Mouse (Mus musculus): ENCODE results near the gene Urm1.
A peak's percentile ranks its signal among the peaks of the same experiment; 100 is the strongest.
"Not testable (repeated sequence)": the region's sequence is repeated elsewhere in the genome, so short reads cannot be mapped to it uniquely, and the experiment has no call there.

Urm1 gene

GRCm38 (mm10) chr2:29865125-29865524 lies 45.2 kb downstream of the Urm1 start:
- no peak for DNase-seq (ENCODE audit: low spot score)

GRCm38 (mm10) chr2:29868949-29869645 lies 49.2 kb downstream of the Urm1 start, which contains the start of gene Cercam:
Cercam (plus strand) TSS chr2:29869164.
- DNase-seq (ENCODE audit: low spot score) = peak; percentile 87

DNA sequence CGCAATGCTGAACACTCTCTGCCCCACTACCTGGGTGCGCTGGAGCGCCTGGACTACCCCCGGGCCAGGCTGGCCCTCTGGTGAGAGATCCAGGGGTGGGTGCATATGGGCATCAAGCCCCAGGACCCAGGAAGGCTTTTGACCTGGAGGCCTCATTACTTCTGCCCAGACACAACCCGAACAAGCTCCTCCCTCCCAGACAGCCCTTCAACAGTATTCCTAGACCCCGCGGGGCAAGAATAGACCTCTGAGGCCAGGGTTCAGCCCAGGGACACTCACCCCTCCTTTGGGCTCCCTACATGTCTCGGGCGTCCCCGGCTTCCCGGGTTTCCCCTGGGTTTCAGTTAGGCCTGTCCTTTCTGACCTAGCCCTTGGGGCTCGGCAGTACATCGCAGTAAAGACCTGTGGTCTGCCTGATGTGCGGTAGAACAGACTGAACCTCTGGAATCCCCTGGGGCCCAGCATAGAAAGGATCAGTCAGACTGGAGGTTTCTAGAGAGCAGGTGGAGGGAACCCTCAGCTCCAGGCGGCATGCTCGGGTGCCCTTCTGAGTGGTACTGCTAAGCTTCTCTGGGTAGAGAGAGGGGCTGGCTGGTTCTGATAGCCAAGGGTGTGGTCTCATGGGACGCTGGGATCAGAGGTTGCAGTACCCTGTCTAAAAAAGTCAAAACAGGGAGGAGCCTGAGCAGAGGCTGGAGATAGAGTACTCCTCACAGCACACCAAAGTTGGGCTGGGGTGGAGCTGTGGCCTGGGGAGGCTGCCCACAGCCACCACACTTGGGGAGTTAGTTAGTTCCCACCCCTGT lies 50.0 kb downstream of the Urm1 start:
- peak; percentile 42 for DNase-seq (ENCODE audit: low spot score)

GRCm38 (mm10) chr2:29872581-29873295 lies 52.9 kb downstream of the Urm1 start:
- DNase-seq (ENCODE audit: low spot score) = no peak

DNA sequence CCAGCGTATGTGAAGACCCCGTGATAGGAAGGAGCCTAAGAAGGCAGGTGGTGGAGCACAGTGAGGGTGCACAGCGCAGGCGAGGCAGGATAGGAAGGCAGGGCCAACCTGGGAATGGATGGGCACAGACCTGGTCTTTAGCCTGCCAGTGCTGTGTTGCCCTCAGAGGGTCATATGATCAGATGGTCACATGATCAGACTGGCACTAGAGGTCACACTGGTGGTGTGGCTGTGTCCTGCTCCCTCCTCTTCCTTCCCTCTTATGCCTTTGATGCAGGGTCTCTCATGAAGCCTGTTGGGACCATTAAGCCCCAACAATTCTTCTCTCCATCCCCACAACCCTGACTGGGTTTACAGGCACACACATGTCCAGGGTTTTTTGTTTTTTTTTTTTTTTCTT lies 53.9 kb downstream of the Urm1 start:
- no peak for DNase-seq (ENCODE audit: low spot score)

- DNase-seq (ENCODE audit: low spot score) = no peak
Observed at GRCm38 (mm10) chr2:29878061-29878460, 58.2 kb downstream of the Urm1 start.

GRCm38 (mm10) chr2:29879191-29879590 lies 59.3 kb downstream of the Urm1 start:
- no peak for DNase-seq (ENCODE audit: low spot score)

DNA sequence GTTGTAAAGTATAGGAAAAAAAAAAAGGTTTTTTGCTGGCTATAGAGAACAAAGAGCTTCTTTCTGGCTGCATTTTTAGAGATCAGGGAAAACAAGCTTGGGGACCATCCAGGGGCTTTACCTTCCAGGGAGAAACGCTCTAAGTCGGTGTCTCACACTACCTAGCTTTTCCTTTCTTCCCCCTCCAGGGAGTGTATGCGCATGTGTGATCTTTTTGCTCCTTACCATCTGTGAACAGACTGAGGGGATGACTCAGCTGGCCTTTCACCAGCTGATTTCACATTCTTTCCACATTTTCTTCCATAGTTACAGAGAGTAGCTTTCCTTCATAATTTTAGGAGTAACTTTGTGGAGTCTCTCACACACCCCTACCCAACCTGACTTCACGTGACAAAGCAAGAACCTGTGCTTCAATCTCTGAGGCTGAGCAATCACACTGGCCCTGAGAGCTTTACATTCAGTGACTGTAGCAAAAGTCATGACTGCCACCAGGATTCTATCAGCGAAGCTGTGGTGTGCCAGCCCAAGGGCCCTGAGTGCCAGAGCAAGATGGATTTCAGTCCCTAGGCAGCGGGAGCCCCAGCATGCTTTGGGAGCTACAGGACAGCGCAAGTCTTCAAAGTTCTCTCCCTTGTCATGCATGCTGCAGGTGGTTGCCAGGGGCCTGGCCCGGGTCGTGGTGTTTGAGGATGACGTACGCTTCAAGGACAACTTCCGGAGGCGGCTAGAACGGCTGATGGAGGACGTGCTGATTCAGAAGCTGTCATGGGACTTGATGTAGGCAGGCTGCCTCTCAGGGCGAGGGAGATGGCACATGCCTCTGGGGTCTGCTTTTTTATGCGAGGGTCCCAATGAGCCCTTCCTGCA lies 60.3 kb downstream of the Urm1 start:
- no peak for DNase-seq (ENCODE audit: low spot score)

DNA sequence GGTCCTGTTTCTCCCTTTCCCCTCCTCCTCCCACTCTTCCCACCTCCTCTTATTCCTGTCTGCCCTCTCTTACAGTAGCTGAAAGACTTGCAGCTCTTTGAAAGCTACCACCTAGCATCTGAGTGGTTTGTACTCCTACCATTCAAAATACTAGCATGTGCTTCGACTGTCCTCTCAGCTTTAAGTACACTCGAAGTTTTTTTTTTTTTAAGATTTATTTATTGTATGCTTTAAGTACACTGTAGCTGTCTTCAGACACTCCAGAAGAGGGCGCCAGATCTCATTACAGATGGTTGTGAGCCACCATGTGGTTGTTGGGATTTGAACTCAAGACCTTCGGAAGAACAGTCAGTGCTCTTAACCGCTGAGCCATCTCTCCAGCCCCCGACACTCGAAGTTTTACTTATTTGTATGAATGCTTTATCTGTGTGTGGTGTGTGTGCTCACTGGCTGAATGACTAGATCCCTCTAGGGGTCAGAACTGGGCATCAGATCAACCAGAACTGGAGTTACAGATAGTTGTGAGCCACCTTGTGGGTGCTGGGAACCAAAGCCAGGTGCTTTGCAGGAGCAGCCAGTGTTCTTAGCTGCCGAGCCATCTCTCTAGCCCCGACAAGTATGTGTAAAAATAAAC lies 66.9 kb downstream of the Urm1 start:
- DNase-seq (ENCODE audit: low spot score) = not testable (repeated sequence)

DNA sequence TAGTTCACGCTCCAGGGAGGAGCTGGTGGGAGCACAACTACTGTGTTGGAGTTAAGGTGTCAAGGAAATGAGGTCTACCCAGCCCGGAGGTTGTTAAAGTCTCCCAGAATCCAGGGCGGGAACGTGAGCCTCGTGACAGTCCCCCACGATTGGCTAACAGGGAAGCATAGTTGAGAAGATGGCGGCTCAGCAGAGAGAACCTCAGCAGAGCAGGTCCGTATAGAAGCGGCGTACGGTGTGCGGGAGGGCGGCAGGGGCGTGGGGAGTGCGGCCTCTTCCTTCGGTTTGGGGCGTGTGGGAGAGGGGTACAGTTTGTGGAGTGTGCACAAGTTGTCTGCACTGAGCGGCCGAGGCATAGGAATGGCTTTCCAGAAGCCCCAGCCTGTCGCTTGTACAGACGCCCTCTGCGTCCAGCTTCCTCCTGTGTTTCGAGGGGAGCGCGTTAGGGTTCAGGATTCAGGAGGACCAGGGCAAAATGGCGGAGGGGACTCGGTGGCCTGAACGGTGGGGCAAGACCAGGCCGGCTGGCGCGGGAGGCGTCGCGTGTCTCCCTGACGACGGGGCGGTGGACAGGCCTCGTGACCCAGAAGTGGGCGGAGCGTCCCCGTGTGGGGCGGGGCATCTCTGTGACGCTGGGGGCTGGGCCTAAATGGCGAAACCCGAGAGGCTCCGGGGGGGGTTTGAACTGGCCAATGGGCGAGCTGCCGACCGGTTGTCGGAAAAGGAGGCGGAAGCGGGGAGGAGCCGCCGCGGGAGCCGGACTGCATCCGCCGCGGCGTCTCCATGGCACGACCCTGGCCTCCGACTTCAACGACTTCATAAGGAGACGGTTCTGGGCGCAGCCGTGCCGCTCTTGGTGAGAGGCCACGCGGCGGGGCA lies 69.4 kb downstream of the Urm1 start, which contains the start of gene Odf2:
Gene Odf2, plus strand, starts transcription at position 156 of the 879 bp plus-strand sequence.
- DNase-seq (ENCODE audit: low spot score) = peak; percentile 100

GRCm38 (mm10) chr2:29889991-29890833 lies 70.3 kb downstream of the Urm1 start:
- peak; percentile 89 for DNase-seq (ENCODE audit: low spot score)

DNA sequence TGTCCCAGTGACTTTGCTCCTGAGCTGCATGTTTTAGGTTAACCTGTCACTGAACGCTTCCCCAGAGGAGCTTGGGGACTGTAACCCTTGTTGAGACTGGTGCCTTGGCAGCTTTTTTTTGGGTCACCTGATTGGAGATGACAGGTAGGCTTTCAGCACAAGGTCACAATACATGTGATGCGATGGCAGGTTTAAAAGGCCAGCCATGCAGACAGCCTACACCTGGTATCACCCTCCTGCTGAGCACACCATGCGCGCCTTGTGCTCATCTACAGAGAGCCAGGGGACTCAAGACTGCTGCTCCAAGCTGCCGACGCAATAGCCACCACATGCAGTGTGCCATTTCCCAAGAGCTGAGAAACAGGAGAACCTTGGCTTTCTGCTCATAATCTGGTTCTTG lies 71.9 kb downstream of the Urm1 start:
- DNase-seq (ENCODE audit: low spot score) = no peak

Data from testis, postnatal 14 days (tissue).